Mouse (Mus musculus) frontal cortex, adult 2 months (tissue): ENCODE data around the gene Olfr294. TPM values are rescaled to one million over a fixed set of nuclear protein-coding genes. Genes with fewer than 3 reads are reported as not detected.

ENCODE experiments used
- DNase-seq, 2 experiments: peaks; one replicate each; pipeline ENCODE4 v3.0.0; 2022; ENCODE audit warnings: low spot score in 1 of 2; ENCODE audit errors: extremely low spot score in 1 of 2
- polyA plus RNA-seq: library from polyadenylated mRNA; depleted of rRNA; stranded (reverse); fragments of >200 nt; gene quantifications from 2 replicates; pipeline ENCODE4 v1.2.3, GENCODE M21; 2012; rRNA removed

The Olfr294 gene
- polyA plus RNA-seq: not detected in 2 replicates

DNA sequence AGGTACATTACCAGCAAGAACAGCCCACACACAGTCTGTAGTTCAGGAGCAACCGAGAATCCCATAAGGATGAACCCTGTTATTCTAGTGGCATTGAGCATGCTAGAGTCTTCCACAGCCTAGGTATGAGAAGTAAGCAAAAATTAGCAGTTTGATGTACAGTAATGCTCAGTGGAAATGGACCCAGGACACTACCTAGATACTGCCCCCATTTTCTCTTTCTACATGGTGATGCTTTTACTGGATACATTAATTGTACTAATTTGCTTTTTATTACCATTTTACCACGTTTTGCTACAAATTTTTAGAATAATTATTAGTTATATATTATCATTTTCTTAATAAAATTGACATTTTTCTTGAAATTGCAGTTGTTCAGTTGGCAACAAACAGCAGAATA lies at the start of gene Olfr294:
Gene Olfr294, minus strand, starts transcription at position 101 of the 400 bp plus-strand sequence.
- DNase-seq: no peak

DNA sequence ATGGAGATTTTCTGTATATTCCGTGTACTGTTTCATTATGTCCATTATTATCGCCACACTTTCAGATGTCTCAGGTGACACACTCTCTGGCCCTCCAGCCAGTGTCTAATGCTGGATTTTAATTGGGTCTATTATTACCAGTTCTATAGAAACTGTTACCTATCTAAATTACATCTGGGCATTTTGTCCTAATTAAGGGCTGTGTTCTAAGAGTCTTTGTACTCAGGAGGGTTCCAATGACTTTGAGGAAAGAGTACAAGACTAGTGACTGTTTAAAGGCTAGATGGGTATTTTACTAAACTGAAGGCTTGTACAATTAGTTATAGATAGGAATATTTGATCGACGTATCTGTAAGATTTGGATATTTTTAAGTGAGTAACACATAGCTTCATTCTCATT lies 32.3 kb upstream of the Olfr294 start, which contains the start of gene Olfr293:
Gene Olfr293, plus strand, starts transcription at position 301 of the 400 bp plus-strand sequence.
- DNase-seq: no peak

DNA sequence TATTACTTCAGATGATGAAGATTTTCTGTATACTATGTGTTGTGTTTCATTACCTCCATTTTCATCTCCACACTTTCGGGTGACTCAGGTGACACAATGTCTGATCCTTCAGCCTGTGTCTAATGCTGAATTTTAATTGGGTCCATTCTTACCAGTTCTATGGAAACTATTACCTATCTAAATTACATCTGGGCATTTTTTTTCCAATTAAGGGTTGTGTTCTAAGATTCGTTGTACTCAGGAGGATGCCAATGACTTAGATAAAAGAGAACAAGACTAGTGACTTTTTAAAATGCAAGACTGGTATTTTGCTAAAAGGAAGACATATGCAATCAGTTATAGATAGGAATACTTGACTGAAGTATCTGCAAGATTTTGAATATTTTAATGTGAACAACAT lies 32.9 kb downstream of the Olfr294 start, which contains the start of gene Olfr295:
Gene Olfr295, plus strand, starts transcription at position 301 of the 400 bp plus-strand sequence.
- no peak for DNase-seq

Other genes with a start within 250 kb of the Olfr294 start
- gene Olfr305, start 249.7 kb downstream of the Olfr294 start, polyA plus RNA-seq: not detected in 2 replicates
- gene Olfr304, start 230.0 kb downstream of the Olfr294 start, polyA plus RNA-seq: not detected in 2 replicates
- not detected in 2 replicates for gene Olfr303, start 218.9 kb downstream of the Olfr294 start, polyA plus RNA-seq
- not detected in 2 replicates for gene Olfr301, start 212.8 kb downstream of the Olfr294 start, polyA plus RNA-seq
- gene Olfr299, start 156.7 kb downstream of the Olfr294 start, polyA plus RNA-seq: not detected in 2 replicates
- not detected in 2 replicates for gene Olfr298, start 124.2 kb downstream of the Olfr294 start, polyA plus RNA-seq
- 0.11 TPM in 1 of 2 replicates, not detected in the other for gene Olfr297, start 96.7 kb downstream of the Olfr294 start, polyA plus RNA-seq
- not detected in 2 replicates for gene Olfr295, start 32.8 kb downstream of the Olfr294 start, polyA plus RNA-seq
- not detected in 2 replicates for gene Olfr293, start 32.4 kb upstream of the Olfr294 start, polyA plus RNA-seq
- gene Olfr292, start 71.7 kb upstream of the Olfr294 start, polyA plus RNA-seq: not detected in 2 replicates
- gene Folh1, start 159.3 kb upstream of the Olfr294 start, polyA plus RNA-seq: 3.2 and 4.3 TPM in 2 replicates
- gene Vmn2r77, start 178.4 kb upstream of the Olfr294 start, polyA plus RNA-seq: not detected in 2 replicates